Mouse (Mus musculus) G1E (cell line): Measurements from ENCODE around the gene Gm45837.

ENCODE experiments used
- CTCF ChIP-seq: IDR thresholded peaks from 2 replicates; pipeline ENCODE4 v1.5.1; 2012; ENCODE audit warnings: low read depth, low read length, inconsistent platforms, mixed read lengths
- GATA1 ChIP-seq: IDR thresholded peaks from 2 replicates; pipeline ENCODE4 v1.6.1; 2012; ENCODE audit warnings: borderline replicate concordance, low read length, inconsistent platforms, mixed read lengths
- TAL1 ChIP-seq: conservative IDR thresholded peaks from 2 replicates; pipeline ENCODE4 v1.6.1; 2012; ENCODE audit warnings: low read depth, low read length, inconsistent platforms, mixed read lengths

DNA sequence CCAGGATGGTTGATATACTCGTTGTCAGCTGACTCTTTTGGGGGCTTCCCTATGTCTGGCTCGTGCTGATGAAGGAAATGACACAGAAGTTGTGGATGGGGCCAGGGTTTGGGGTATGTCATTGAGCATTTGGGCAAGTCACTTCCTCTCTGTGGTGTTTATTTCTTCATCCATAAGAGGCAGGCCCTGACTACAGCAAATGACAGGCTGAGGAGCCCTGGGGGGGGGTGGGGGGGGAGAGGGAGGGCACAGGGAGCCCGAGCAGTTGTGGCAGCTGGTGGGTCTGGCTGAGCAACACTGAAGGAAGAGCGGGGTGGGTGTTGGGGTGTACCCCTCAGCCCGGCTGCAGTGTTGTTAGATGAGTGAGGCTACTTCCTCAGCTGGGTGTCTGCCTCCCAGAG is 47.9 kb upstream of the Gm45837 start:
- TF ChIP-seq GATA1: no peak
- no peak for TF ChIP-seq CTCF
- TF ChIP-seq TAL1: no peak
